Mouse (Mus musculus) urinary bladder, postnatal 14 days (tissue): ENCODE results near the gene Snx30.

Experiments used
- DNase-seq: peaks from one replicate; pipeline ENCODE4 v3.0.0; 2021; ENCODE audit warnings: low spot score

The Snx30 gene

GRCm38 (mm10) chr4:59794116-59794515 lies 11.5 kb upstream of the Snx30 start:
- no peak for DNase-seq

- DNase-seq, result no peak
Measured at GRCm38 (mm10) chr4:59795788-59796455, 9.7 kb upstream of the Snx30 start.

- no peak for DNase-seq
Measured at GRCm38 (mm10) chr4:59800181-59800580, 5.5 kb upstream of the Snx30 start.

GRCm38 (mm10) chr4:59801489-59801888 lies 4.2 kb upstream of the Snx30 start, which contains the start of gene Inip:
Gene Inip (minus strand): TSS chr4:59801589.
- no peak for DNase-seq

GRCm38 (mm10) chr4:59802107-59802506 lies 3.5 kb upstream of the Snx30 start:
- no peak for DNase-seq

GRCm38 (mm10) chr4:59802792-59803191 lies 2.8 kb upstream of the Snx30 start:
- DNase-seq, result no peak

GRCm38 (mm10) chr4:59803358-59803757 lies 2.3 kb upstream of the Snx30 start:
- no peak for DNase-seq

- no peak for DNase-seq
Measured at GRCm38 (mm10) chr4:59804754-59805153, 886 bp upstream of the Snx30 start.

- no peak for DNase-seq
Measured at GRCm38 (mm10) chr4:59805968-59806878, 583 bp downstream of the Snx30 start.

GRCm38 (mm10) chr4:59806879-59807195 lies 1.2 kb downstream of the Snx30 start:
- DNase-seq, result no peak

GRCm38 (mm10) chr4:59807521-59807920 lies 1.9 kb downstream of the Snx30 start:
- DNase-seq, result no peak

- DNase-seq, result no peak
Measured at GRCm38 (mm10) chr4:59808396-59808795, 2.8 kb downstream of the Snx30 start.

GRCm38 (mm10) chr4:59814094-59814493 lies 8.5 kb downstream of the Snx30 start:
- no peak for DNase-seq

GRCm38 (mm10) chr4:59815121-59815810 lies 9.6 kb downstream of the Snx30 start:
- no peak for DNase-seq

GRCm38 (mm10) chr4:59816016-59816415 lies 10.4 kb downstream of the Snx30 start:
- DNase-seq, result no peak

GRCm38 (mm10) chr4:59816477-59816876 lies 10.8 kb downstream of the Snx30 start:
- no peak for DNase-seq

- DNase-seq, result no peak
Measured at GRCm38 (mm10) chr4:59817790-59818189, 12.2 kb downstream of the Snx30 start.

GRCm38 (mm10) chr4:59818498-59818897 lies 12.9 kb downstream of the Snx30 start:
- DNase-seq, result no peak

GRCm38 (mm10) chr4:59819054-59819472 lies 13.4 kb downstream of the Snx30 start:
- no peak for DNase-seq

GRCm38 (mm10) chr4:59819477-59820022 lies 13.9 kb downstream of the Snx30 start:
- no peak for DNase-seq

- DNase-seq, result no peak
Measured at GRCm38 (mm10) chr4:59821516-59821915, 15.9 kb downstream of the Snx30 start.

- DNase-seq, result no peak
Measured at GRCm38 (mm10) chr4:59822119-59822518, 16.5 kb downstream of the Snx30 start.
